Mouse (Mus musculus) adrenal gland, postnatal 14 days (tissue): Measurements from ENCODE around the gene Leprot. TPM values are rescaled to one million over a fixed set of nuclear protein-coding genes. Genes with fewer than 3 reads are reported as not detected.

Source experiments
- total RNA-seq: library from RNA; stranded (reverse); gene quantifications from 2 replicates; pipeline ENCODE4 v1.2.3, GENCODE M21; 2021

The Leprot gene
- total RNA-seq, 1 experiment from 2014 or later, result 60.1 TPM

Other genes with a start within 250 kb of the Leprot start
- 2.9 and 7.2 TPM in 2 replicates for gene Ak4, start 228.4 kb upstream of the Leprot start, total RNA-seq
- gene Dnajc6, start 151.1 kb upstream of the Leprot start, total RNA-seq, result 3.9 and 8.3 TPM in 2 replicates
- gene Lepr, start 69.7 kb downstream of the Leprot start, total RNA-seq, result 16.5 and 17.0 TPM in 2 replicates
- not detected in 2 replicates for gene B020004J07Rik, start 196.3 kb downstream of the Leprot start, total RNA-seq
- gene C130073F10Rik, start 246.1 kb downstream of the Leprot start, total RNA-seq, result not detected in 2 replicates